Mouse (Mus musculus) embryonic facial prominence, embryonic 12.5 days (tissue): Measurements from ENCODE around the gene Foxr2. TPM values are rescaled to one million over a fixed set of nuclear protein-coding genes. Genes with fewer than 3 reads are reported as not detected.

Experiments used
- ATAC-seq: fragments of 200-750 bp; cut with Nextera tagmentation; 2 replicates; pipeline ENCODE4 v1.8.0; 2017; ENCODE audit not compliant: insufficient number of reproducible peaks, insufficient read depth, low FRiP score, low TSS enrichment
- H3K27ac ChIP-seq: fragments of 300-500 bp; sonication (generic); 2 replicates; pipeline ENCODE4 v1.5.1; 2016; ENCODE audit warnings: mild to moderate bottlenecking
- H3K27me3 ChIP-seq: fragments of 300-500 bp; sonication (generic); 2 replicates; pipeline ENCODE4 v1.6.1; 2016; ENCODE audit warnings: mild to moderate bottlenecking, moderate library complexity
- H3K36me3 ChIP-seq: fragments of 300-500 bp; sonication (generic); 2 replicates; pipeline ENCODE4 v1.6.1; 2016; ENCODE audit warnings: mild to moderate bottlenecking
- H3K4me1 ChIP-seq: fragments of 300-500 bp; sonication (generic); 2 replicates; pipeline ENCODE4 v1.6.1; 2016
- H3K4me2 ChIP-seq: fragments of 300-500 bp; sonication (generic); replicated peaks from 2 replicates; pipeline ENCODE4 v1.6.1; 2016; ENCODE audit warnings: mild to moderate bottlenecking, moderate library complexity
- H3K4me3 ChIP-seq: fragments of 300-500 bp; sonication (generic); 2 replicates; pipeline ENCODE4 v1.5.1; 2016; ENCODE audit warnings: mild to moderate bottlenecking
- H3K9ac ChIP-seq: fragments of 300-500 bp; sonication (generic); 2 replicates; pipeline ENCODE4 v1.6.1; 2016; ENCODE audit warnings: mild to moderate bottlenecking, moderate library complexity
- H3K9me3 ChIP-seq: fragments of 300-500 bp; sonication (generic); 2 replicates; pipeline ENCODE4 v1.6.1; 2016; ENCODE audit warnings: mild to moderate bottlenecking, moderate library complexity
- WGBS: fragments of 180-500 bp; shearing (Covaris S2); methylation state at CpG from one replicate; pipeline ENCODE4 v1.1.7; 2016; 5-methylcytosine and 5-hydroxymethylcytosine counted together
- polyA plus RNA-seq: library from polyadenylated mRNA; unstranded; fragments of >200 nt; fragmentation: Nextera tagmentation; extraction: Ambion mirVana; gene quantifications from 2 replicates; pipeline ENCODE4 v1.2.1, GENCODE M21; 2016

Foxr2 gene
- polyA plus RNA-seq = 0.19 TPM in 1 of 2 replicates, not detected in the other

DNA sequence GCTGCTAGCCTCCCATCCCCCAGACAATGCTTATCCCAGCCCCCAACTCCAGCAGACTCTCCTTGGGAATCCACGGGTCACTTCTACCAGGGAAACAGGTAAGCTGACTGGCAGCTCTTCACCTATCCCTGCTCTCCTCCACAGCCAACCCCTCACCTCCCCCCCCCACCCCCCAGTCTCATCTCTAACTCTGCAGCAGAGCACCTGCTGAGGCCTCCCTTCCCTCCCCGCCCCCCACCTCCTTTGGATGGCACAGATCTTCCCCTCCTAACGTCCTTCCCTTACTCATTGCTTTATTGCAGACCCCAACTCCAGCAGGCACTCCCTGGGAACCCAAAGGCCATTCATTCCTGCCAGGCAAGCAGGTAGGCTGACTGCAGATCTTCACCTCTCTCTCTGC, at the start of gene Foxr2:
Gene Foxr2, plus strand, starts transcription at position 301 of the 400 bp plus-strand sequence.
- no peaks in the 10 kb centered on the region for H3K9me3 ChIP-seq
- no peaks in the 10 kb centered on the region for H3K36me3 ChIP-seq
- 21% methylated on average over 2 of the region's 3 CpGs for WGBS
- H3K4me1 ChIP-seq = no peaks in the 10 kb centered on the region
- no peak within 1 kb of the TSS for H3K4me3 ChIP-seq
- no peak within 1 kb of the TSS for H3K27ac ChIP-seq
- H3K4me2 ChIP-seq = no peak within 1 kb of the TSS
- ATAC-seq = no peak
- H3K9ac ChIP-seq = no peak within 1 kb of the TSS
- 0 out of 2 replicates have a peak, but pooled peaks cover 11% of the 10 kb centered on the region for H3K27me3 ChIP-seq

DNA sequence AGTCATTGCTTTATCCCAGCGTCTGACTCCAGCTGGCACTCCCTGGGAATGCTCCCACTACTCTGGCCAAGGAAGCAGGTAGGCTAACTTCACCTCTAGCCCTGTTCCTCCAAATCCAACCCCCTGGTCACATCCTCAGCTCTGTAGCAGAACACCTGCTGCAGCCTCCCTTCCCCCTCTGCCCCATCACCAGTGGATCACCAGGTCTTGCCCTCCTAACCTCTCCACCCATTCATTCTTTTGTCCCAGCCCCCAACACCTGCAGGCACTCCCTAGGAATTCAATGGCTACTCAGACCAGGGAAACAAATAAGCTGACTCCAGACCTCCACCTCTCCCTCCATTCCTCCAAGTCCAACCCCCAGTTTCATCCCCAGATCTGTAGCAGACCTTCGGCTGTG, 427 bp downstream of the Foxr2 start:
- ATAC-seq = no peak
- Histone ChIP-seq H3K4me3 (no peak overlapping the region), H3K27ac (no peak overlapping the region), H3K36me3 (no peaks in the 10 kb centered on the region), H3K9me3 (no peaks in the 10 kb centered on the region), H3K27me3 (0 out of 2 replicates have a peak, but pooled peaks cover 11% of the 10 kb centered on the region), H3K4me2 (no peak overlapping the region), H3K9ac (no peak overlapping the region), H3K4me1 (no peaks in the 10 kb centered on the region)
- 42% methylated on average over 2 of the region's 2 CpGs for WGBS

DNA sequence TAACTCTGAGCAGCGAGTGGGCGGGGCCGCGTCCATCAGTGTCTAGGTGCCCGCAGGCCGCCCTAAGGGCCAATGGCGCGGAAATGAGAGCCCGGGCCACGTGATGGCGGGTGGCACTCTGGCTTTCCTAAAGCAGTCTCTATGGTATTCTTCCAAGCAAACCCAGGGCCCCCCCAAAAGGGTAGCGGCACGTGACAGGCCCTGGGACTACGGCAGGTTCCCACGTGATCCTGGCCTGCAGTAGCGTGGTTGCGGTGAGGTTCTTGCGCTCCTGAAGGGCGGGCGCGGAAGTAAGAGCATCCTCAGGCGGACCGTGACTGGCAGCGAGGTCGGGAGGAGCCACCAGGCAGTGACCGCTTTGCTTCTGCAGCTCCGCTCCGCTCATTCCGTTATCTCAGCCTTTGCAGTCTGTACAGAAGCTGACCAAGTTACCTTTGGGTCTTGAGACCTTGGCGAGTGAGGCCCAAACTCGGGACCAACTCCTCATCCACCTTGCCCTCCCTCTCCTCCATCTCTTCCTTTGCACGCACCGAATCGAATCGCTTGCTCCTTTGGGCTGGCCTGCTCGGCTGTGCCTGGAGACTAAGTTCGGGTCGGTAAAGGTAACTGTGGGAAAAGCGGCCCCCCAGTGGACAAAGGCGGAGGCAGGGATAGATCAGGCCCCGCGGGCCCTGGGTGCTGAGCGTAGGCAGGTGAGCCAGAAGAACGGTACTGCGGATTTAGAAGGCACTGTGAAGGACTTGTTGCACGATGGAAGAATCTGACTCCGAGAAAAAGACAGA, 21.3 kb downstream of the Foxr2 start, which contains the start of gene Rragb:
Gene Rragb, plus strand, starts transcription at position 248 of the 782 bp plus-strand sequence.
- 22% methylated on average over 47 of the region's 47 CpGs for WGBS
- Histone ChIP-seq H3K9me3 (no peaks in the 10 kb centered on the region), H3K27me3 (peaks cover 8% of the 10 kb centered on the region), H3K4me1 (no peaks in the 10 kb centered on the region), H3K9ac (peak within 1 kb of the TSS; percentile 53), H3K4me3 (peak within 1 kb of the TSS; percentile 44), H3K27ac (no peak within 1 kb of the TSS), H3K4me2 (peak within 1 kb of the TSS; percentile 52), H3K36me3 (no peaks in the 10 kb centered on the region)
- ATAC-seq = peak; percentile 97

DNA sequence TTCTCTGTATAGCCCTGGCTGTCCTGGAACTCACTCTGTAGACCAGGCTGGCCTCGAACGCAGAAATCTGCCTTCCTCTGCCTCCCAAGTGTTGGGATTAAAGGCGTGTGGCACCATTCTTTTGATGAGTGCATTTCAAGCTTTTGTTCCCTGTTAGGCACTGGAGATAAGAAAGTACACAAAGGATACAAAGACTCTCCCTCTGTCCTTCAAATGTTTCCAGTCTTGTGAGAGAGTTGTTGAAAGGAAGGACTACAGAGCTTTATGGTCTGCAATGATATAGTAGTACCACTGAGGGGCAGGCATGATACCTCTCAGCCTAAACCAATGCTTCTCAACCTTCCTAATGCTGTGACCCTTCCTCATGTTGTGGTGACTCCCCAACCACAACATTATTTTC, 24.1 kb downstream of the Foxr2 start:
- Histone ChIP-seq H3K4me2 (no peak overlapping the region), H3K36me3 (no peaks in the 10 kb centered on the region), H3K4me1 (no peaks in the 10 kb centered on the region), H3K4me3 (no peak overlapping the region), H3K27ac (no peak overlapping the region), H3K9ac (no peak overlapping the region), H3K9me3 (no peaks in the 10 kb centered on the region), H3K27me3 (peaks cover 8% of the 10 kb centered on the region)
- ATAC-seq = no peak
- WGBS = 72% methylated on average over 3 of the region's 3 CpGs

DNA sequence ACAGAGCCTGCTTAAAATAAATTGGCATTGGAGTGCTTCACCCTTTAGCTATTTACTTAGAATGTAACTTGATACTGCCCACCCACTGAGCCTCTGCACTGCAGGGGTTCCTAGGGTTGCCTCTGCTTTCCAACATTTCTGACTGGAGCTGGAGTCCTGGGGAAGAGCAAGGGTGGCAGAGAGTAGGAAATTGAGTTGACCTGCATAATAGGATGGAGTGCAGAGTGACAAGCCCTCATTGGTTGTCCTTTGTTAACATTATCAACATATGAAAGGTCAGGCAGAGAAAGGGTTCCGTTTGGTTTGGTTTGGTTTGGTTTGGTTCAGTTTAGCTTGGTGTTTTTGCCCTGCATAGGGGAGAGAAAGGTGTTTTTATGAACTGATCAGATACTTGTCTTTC, 33.2 kb downstream of the Foxr2 start:
- Histone ChIP-seq H3K9me3 (no peaks in the 10 kb centered on the region), H3K27ac (no peak overlapping the region), H3K4me1 (no peaks in the 10 kb centered on the region), H3K4me2 (no peak overlapping the region), H3K9ac (no peak overlapping the region), H3K4me3 (no peak overlapping the region), H3K27me3 (no peaks in the 10 kb centered on the region), H3K36me3 (no peaks in the 10 kb centered on the region)
- ATAC-seq = no peak
- 15% methylated on average over 1 of the region's 1 CpGs for WGBS

DNA sequence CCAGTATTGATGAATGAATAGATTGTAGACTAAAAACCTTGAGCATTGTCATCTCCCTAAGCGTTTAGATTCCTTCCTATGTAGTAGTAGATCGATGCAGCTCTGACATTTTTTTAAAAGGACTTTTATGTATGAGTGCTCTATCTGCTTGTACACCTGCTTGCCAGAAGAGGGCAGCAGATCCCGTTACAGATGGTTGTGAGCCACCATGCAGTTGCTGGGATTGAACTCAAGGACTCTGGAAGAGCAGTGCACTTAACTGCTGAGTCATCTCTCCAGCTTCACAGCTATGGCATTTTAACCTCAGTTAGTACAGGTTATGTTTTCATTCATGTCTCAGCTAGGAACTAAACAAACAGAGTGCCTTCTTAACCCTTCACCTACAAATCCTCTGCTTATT, 36.7 kb downstream of the Foxr2 start:
- no peak overlapping the region for H3K4me3 ChIP-seq
- no peaks in the 10 kb centered on the region for H3K27me3 ChIP-seq
- no peak overlapping the region for H3K4me2 ChIP-seq
- no peaks in the 10 kb centered on the region for H3K36me3 ChIP-seq
- no peak for ATAC-seq
- no peak overlapping the region for H3K9ac ChIP-seq
- no peaks in the 10 kb centered on the region for H3K4me1 ChIP-seq
- no peak overlapping the region for H3K27ac ChIP-seq
- H3K9me3 ChIP-seq = no peaks in the 10 kb centered on the region
- 50% methylated on average over 3 of the region's 3 CpGs for WGBS

DNA sequence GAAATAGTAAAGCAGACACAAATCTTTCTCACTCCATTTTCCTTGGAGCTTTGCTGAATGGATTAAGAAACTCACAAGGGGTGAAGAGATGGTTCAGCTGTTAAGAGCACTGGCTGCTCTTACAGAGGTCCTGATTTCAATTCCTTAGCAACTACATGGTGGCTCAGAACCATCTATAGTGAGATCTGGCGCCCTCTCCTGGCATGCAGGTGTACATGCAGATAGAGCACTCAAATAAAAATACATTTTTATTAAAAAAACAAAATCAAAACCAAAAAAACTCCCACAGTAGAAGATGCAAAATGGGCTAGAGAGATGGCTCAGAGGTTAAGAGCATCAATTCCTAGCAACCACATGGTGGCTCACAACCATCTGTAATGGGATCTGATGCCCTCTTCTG, 56.2 kb downstream of the Foxr2 start:
- Histone ChIP-seq H3K27me3 (no peaks in the 10 kb centered on the region), H3K9me3 (no peaks in the 10 kb centered on the region), H3K4me1 (no peaks in the 10 kb centered on the region), H3K27ac (no peak overlapping the region), H3K4me3 (no peak overlapping the region), H3K9ac (no peak overlapping the region), H3K4me2 (no peak overlapping the region), H3K36me3 (no peaks in the 10 kb centered on the region)
- no peak for ATAC-seq
- WGBS = 9% methylated on average over 1 of the region's 1 CpGs

DNA sequence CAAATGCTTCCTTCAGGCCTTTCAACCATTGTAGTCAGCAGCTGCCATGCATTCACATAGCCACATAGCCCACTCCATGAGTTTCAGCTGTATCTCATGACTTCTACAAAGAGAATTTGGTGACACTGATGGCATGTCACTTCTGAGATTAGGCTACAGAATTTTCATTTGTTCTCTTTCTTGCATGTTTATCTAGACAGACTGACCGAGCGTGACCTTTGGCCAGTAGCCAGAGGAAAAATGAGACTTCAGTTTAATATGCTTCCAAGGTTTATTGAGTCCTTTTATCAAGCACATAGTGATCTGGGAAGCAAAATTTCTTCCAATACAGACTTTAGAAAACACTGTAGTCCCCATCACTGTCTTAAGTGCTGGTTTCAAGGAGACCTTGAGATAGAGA, 63.6 kb downstream of the Foxr2 start:
- no peak overlapping the region for H3K4me3 ChIP-seq
- no peaks in the 10 kb centered on the region for H3K27me3 ChIP-seq
- H3K4me2 ChIP-seq = no peak overlapping the region
- ATAC-seq = no peak
- no peak overlapping the region for H3K27ac ChIP-seq
- WGBS = 91% methylated on average over 2 of the region's 2 CpGs
- H3K36me3 ChIP-seq = no peaks in the 10 kb centered on the region
- no peaks in the 10 kb centered on the region for H3K9me3 ChIP-seq
- H3K4me1 ChIP-seq = no peaks in the 10 kb centered on the region
- H3K9ac ChIP-seq = no peak overlapping the region

Other genes with a start within 250 kb of the Foxr2 start
- 2.3 and 2.7 TPM in 2 replicates for gene Usp51, start 112.3 kb upstream of the Foxr2 start, polyA plus RNA-seq
- gene Mageh1, start 81.2 kb upstream of the Foxr2 start, polyA plus RNA-seq = 58.7 and 62.9 TPM in 2 replicates
- 4.9 and 6.0 TPM in 2 replicates for gene Rragb, start 21.2 kb downstream of the Foxr2 start, polyA plus RNA-seq
- gene Klf8, start 118.7 kb downstream of the Foxr2 start, polyA plus RNA-seq = 2.4 and 3.1 TPM in 2 replicates